Mouse (Mus musculus): ENCODE measurements around the gene Echdc2.

DNA sequence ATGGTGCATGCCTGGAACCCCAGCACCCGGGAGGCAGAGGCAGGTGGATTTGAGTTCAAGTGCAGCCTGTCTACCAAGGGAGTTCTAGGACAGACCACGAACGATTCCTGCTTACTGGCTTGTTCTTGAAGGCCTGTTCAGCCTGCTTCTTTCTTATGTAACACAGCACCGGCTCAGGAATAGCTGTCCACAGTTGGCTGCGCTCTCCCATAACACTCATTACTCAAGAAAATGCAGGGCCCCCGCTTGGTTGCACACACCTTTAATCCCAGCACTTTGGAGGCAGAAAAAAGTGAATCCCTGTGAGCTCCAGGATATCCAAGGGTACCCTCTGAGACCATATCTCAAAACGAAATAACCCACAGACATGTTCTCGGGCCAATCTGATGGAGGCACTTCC lies 3.3 kb upstream of the Echdc2 start:
- TF ChIP-seq CTCF (conservative IDR thresholded peaks at IDR 0.05 in 1 of 2, IDR thresholded peaks at IDR 0.05 in 1 of 2; ENCODE audit: low read depth in 2 of 2, low read length in 2 of 2) (no peak), POLR2A (IDR thresholded peaks at IDR 0.05; ENCODE audit: low read depth, low read length) (no peak), TBP (conservative IDR thresholded peaks at IDR 0.05; ENCODE audit: low read depth, low read length) (no peak), NRF1 (IDR thresholded peaks at IDR 0.05; ENCODE audit: low read depth, low read length) (no peak), PAX5 (IDR thresholded peaks at IDR 0.05; ENCODE audit: low read length) (no peak), ETS1 (conservative IDR thresholded peaks at IDR 0.05; ENCODE audit: low read depth, low read length) (no peak), EP300 (IDR thresholded peaks at IDR 0.05; ENCODE audit: low read length) (no peak), NELFE (IDR thresholded peaks at IDR 0.05; ENCODE audit: low read depth, low read length) (no peak), MAX (IDR thresholded peaks at IDR 0.05; ENCODE audit: low read length) (no peak), USF1 (IDR thresholded peaks at IDR 0.05; ENCODE audit: low read depth, low read length) (no peak), MYC (IDR thresholded peaks at IDR 0.05; ENCODE audit: low read depth, low read length) (no peak), RAD21 (IDR thresholded peaks at IDR 0.05; ENCODE audit: low read depth, low read length) (no peak), ZKSCAN1 (IDR thresholded peaks at IDR 0.05; ENCODE audit: borderline replicate concordance, low read depth, low read length) (no peak)

Measured in CH12.LX (cell line).